Mouse (Mus musculus) left cerebral cortex, postnatal 4 days (tissue): ENCODE measurements around the gene Zfp219. TPM values are rescaled to one million over a fixed set of nuclear protein-coding genes. Genes with fewer than 3 reads are reported as not detected.
"Not testable (repeated sequence)": the region's sequence is repeated elsewhere in the genome, so short reads cannot be mapped to it uniquely, and the experiment has no call there.

Experiments
- DNase-seq: peaks from one replicate; pipeline ENCODE4 v3.0.0-alpha.2; 2022
- intact Hi-C: fragments of 180-260 bp; cut with DNase I; formaldehyde crosslinking; loops from one replicate; pipeline ENCODE4 v1.15.1; 2025
- total RNA-seq, 2 experiments: library from RNA; stranded (reverse); gene quantifications; 2 replicates each; pipeline ENCODE4 v1.2.3; 2021

Zfp219 gene
- 10 to 100 TPM; 32.3 to 36.7 TPM for total RNA-seq

DNA sequence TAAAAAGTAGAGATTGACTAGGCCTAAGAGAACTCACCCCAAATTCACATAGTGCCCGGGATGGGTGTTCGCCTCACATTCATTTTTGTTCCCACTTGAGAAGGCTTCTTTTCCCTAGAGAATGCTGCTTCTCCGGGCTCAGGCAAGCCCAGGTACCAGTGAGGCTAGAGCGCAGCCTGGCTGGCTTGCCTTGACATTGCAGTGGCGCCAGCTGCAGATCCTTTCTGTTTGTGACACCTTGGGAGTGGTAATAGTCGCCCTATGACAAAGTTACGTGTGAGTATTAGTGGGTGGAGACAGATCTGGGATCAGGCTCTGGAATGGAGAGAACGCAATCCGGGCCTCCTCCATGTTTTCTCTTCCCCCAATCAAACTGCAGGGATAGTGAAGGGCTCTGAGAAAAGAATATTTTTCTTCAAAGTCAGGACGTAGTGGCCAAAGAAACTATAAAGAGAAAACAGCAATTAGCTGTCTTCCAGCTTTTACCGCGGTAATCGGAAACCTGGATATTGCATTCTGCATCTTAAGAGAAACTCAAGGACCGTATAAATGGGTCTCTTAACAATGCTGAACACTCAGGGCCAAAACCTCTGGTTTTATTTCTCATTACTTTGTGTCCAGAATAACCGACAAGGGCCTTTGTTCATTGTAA lies at the start of gene Zfp219:
Zfp219 (minus strand) TSS at position 248 of the 652 bp plus-strand sequence.
- intact Hi-C loops = no loop called here
- DNase-seq = peak; percentile 60

DNA sequence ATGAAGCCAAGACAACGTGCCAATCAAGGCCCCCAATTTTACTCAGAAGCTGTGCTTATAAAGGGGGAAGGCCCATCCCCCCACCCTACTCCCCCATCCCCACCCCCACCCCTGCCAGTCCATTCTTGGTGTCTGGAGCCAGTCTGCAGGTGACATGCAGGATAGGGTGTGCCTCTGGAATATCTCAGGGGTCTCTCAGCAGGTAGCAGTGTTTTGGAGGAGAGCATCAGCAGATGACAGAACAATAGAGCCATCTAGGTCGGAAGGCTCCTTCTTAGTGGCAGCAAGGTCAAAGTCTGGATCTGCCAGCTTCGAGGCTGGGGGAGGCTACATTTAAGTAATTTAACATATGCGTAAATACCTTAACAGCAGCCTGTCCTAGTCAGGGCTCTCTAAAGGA lies 45.6 kb upstream of the Zfp219 start:
- intact Hi-C loops = no loop called here

DNA sequence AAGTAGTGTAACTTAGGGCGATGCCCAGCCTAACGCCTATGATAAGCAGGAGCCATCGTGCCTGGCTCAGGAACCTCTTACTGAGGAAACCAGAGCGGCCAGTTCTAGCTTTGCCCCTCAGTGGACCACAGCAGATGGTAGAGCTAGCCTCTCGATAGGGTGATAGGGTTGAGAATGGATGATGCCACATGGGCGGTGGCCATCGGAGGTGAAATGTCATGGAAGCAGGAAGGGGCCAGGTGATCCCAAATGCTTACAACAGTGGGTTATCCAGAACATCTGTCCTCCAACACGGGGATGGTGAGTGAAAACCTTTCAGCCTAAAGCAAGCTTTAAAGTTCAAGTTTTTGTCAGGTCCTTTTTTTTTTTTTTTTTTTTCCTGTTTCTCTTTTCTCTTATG lies 41.3 kb upstream of the Zfp219 start:
- DNase-seq = no peak
- intact Hi-C loops = no loop called here

More for the DNA sequence above, 45.6 kb upstream of the Zfp219 start:
- no peak for DNase-seq

DNA sequence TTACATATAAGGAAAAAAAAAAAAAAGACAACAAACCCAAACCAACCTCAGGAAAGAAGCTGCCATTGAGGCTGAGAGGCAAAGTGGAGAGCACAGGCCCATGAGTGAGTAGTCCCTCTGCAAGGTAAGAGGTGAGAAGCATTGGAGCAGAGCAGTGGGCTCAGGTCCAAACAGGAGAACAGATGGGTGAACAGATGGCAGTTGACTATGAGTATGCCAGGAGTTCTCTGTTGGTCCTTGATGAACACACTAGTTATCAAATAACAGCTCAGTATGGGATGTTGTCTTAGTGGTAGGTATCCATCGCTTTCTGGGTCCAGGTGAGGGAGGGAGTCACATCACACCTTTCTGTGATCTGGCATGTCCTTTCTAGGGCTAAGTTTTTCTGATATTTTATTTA lies 40.3 kb upstream of the Zfp219 start:
- DNase-seq = peak; percentile 68
- intact Hi-C loops = no loop called here

DNA sequence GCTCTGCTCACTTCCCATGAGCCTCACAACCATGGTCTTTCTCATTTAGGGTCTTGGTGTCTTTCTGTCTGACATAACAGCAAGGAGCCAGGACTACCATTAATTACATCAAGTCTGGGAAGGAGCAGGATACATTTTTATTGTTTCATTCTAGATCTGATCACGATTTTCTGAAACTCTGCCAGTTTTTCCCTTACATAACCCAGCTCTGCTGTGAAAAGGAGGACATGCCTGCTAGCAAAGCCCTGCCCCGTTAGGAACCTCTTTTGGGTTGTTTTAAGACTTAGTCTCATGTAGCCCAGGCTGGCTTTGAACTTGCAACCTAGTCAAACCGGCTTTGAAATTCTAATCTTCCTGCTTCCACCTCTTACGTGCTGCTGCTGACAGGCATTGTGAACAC lies 39.4 kb upstream of the Zfp219 start:
- no peak for DNase-seq
- intact Hi-C loops = no loop called here

DNA sequence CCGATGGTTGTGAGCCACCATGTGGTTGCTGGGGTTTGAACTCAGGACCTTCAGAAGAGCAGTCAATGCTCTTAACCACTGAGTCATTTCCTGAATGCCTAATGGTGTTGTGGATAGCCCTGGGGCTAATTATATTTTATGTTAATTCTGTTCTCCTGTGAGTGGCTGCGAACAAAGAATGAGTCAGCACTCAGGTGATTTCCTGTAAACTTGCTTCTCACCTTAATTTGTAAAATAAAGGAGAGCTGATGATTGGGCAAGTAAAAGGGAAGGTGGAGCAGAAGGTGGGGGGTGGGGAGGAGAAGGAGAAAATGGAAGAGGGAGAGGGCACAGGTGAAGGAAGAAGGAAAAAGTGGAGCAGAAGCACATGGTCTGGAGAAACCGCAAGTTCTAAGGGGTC lies 32.2 kb upstream of the Zfp219 start:
- intact Hi-C loops, DNase-seq: not testable (repeated sequence)

DNA sequence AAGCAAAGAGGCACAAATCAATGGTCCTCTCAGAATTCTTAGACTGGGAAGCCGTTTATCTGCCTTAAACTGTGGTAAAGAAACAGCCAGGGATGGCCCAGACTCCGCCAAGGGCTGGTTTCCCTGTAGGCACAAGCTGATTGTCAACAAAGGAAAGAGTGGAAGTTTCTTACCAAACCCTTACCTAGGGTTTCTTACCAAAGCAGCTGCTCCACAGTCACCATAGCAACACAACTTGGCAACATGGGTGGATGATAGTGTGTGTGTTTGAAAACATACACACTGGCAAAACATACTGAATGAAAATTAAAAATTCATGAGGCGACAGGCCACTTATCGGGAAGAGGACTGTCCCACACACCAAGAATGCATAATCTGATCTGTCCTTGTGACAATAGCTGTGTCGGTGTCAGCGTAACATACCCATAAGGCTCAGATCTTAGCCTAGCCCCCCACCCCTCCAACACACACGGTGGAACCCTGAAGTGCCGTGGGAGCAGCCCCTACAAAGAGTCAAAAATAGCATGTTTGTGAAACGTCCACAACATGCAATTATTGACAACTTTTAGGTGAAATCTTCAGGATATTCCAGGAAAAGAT lies 25.5 kb upstream of the Zfp219 start:
- intact Hi-C loops = no loop called here
- DNase-seq = no peak

DNA sequence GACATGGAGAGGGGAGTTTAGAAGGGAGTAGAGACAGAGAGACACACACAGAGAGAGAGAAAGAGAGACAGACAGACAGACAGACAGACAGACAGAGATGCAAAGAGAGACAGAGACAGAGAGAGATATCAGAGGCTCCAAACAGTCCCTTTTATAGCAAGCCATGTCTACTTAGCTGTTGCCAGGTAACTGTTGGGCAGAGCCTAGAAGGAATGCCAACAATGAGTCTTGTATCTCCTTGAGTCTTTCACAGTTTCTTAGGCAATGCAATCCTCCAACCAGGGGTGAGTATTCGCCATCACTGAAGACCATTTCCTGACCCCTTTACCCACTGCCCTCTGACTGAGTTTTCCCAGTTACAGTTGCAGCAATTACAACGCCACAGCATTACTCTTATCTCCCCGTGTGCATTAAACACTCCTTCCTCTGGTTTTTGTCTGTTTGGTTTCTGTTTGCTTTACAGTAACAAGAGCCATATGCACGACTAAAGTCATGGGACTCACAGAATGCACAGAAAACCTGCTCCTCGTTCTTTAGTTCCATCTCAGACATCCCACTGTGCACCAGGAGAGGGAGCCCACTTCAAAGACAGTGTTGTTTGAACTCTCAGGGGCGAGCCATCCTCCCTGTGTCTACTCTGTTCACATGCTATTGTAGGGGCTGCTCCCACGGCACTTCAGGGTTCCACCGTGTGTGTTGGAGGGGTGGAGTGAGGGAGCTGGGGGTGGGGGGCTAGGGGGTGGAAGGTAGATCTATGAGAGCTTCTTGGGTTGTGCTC lies 24.6 kb upstream of the Zfp219 start:
- DNase-seq = peak; percentile 49
- intact Hi-C loops = no loop called here

DNA sequence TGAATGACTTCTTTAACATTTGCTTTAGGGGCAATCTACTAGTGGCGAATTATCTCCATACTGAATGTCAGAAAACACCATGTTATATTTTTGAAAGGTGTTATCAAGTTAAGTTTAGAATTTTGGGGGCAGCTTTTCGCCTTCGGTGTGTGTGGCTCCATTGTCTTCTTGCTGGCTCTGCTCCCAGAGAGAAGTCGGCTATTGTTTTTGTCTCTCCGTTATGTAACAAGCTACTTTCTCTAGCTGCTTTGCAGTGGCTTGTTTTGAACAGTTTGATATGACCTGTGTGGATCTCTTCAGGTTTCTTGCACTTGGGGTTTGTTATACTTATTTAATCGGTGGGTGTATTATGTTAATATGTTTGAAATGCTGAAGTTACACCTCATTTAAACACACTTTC lies 22.9 kb upstream of the Zfp219 start:
- no peak for DNase-seq
- intact Hi-C loops = no loop called here

DNA sequence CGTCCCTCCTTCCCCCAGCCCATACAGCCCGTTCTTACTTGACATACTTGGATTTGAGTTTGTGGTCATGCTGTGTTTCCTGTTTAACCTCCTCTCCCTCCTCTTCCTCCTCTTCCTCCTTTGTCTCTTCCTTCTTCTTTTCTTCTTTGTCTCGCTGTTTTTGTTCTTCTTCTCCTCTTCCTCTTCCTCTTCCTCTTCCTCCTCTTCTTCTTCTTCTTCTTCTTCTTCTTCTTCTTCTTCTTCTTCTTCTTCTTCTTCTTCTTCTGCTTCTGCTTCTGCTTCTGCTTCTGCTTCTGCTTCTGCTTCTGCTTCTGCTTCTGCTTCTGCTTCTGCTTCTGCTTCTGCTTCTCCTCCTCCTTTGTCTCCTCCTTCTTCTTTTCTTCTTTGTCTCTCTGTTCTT lies 21.8 kb upstream of the Zfp219 start, which contains the start of gene Olfr221:
Olfr221 (minus strand) TSS at position 101 of the 400 bp plus-strand sequence.
- DNase-seq, intact Hi-C loops: not testable (repeated sequence)

DNA sequence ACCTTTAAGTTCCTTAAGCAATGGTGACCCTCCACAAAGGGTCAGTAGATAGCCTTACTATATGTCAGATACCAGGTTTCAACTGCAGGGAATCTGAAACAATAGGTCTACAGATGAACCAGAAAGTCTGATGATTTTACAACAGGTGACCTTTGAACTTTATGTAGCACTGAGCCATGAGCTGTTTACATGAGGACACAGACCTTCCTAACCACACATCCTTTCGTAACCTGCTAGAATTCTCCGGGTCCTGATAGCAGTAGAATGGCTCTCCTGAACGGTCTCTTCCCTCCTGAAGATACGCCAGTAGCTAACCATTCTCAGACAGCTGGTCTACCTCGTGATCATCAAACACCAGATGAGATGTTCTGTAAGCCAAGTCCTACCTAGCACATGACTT lies 18.8 kb upstream of the Zfp219 start:
- intact Hi-C loops = no loop called here
- no peak for DNase-seq

DNA sequence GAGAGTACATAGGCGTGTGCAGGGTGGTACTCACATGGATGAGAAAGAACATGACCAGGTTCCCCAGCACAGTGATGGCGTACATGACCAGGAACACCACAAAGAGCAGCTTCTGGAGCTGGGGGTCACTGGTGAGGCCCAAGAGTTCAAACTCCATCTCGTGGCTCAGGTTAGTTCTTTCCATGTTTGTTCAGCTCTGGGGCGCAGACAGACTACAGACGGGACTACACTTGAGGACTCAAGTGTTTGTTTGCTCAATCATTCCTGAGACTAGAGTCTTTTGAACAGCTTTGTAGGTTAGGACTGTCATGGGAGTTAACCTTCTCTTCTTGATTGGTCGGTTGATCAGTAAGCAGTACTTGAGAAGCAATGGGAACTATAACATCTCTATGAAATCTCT lies 15.4 kb upstream of the Zfp219 start:
- intact Hi-C loops = no loop called here
- DNase-seq = no peak

DNA sequence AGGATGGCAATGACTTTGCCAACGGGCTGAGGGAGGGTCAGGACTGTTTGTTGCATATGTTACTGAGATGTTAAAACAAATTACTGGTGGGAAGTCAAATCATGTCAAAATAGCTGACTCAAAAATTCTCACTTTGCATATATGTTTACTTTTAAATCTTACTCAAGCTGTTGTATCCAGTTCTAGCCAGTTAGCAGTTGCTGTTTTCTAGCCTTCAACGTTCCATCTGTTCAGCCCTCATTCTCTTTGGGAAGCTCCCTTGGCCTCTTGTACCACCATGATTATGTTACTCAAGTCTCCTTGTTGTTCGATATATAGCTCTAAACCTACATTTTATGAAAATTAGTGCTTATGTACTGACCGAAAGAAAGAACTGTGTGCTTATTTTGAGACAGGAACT lies 5.8 kb upstream of the Zfp219 start:
- DNase-seq = no peak
- intact Hi-C loops = no loop called here

DNA sequence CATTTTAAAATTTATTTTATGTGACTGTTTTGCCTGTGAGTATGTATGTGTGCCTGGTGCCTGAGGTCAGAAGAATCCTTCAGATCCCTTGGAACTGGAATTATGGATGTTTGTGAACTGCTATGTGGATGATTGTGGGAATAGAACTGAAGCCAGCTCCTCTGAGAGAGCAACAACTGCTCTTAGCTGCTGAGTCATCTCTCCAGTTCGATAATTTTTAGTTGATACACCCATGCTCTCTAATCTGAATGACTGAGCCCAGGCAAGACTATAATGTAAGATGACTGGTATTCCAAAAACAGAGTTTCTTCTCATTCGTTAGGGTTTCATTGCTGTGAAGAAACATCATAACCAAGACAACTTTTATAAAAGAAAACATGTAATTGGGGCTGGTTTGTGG lies 3.6 kb upstream of the Zfp219 start:
- DNase-seq = no peak
- intact Hi-C loops = no loop called here

DNA sequence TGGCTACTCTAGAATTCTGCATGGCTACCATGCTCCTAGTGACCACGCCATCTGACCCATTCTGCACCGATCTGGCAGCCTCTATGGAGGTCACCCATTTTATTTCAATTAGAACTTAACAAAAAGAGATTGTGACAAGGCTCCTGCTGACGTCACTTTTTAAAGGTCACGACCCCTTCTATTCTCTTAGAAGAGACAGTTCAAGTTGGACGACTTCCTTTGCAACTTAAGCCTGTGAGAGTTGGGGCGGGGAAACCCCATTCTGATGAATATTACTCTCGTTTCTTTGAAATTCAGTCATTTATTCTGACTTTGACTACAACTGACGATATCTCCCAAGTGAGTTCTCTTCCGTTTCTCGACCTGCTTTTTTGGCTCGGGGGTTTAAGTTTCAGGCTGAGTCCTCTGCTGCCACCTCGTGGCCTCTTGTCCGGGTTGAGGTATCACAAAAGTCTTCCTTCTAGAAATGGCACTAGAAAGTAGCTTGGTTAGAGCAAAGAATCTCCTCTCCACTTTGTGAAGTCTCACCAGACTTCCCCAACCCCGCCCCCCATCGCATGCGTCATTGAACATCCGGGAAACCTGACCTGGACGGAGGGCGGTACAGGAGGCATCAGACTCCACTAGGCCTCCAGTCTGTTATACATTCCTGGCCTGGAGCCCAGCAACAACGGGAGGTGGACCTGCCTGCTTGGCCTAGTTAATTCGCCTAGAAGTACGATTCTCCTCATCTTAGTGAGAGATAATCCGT lies 2.4 kb upstream of the Zfp219 start:
- intact Hi-C loops = no loop called here
- DNase-seq = peak; percentile 96

DNA sequence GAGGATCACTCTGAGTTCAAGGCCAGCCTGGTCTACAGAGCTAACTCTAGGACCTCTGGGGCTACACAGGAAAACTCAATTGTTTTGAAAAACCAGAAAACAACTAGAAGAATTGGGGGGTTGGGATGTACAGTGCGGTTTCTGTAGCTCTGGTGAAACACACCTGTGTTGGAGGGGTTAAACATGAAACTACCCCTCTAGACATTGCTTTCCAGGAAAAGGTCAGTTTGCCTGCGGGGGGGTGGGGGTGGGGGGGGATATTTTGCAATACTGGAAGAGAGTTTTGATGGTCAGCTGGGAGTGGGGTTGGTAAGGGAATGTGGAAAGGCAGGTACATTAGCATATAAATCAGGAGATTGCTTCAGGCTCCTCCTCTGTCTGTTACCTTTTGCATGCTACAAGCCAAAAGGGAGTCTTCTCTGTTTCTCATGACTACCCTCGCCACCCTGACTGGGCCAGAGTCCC lies 1.7 kb upstream of the Zfp219 start:
- no peak for DNase-seq
- intact Hi-C loops = no loop called here

DNA sequence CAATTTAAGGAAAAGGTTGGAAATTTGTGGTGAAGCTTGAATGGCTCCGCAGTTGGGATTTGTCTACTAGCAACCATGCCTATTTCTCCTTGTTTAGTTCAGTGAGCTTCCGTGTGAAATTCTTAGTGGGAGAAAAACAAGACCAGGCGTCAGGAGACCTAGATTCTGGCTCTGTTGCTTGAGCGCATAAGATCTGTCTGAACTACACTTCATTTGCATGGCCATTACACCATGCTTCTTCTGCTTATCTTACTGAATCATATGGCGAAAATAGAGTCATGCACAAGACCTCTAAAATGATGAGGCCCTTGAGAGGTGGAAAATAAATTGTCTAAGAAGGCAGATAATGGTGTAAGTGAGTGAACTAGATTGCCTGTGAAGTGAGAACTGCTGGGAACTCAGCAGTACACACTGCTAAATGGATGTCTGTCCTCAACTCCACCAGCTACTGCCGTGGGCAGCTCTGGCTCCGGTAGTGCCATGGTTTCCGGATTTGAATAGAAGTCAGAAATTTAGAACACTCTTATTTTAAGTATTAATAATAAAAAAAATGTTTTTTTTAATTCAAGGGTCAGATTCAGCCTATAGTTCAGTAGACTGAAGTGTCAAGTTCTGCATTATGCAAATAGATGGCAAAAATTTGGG lies 1.2 kb upstream of the Zfp219 start:
- no peak for DNase-seq
- intact Hi-C loops = no loop called here

DNA sequence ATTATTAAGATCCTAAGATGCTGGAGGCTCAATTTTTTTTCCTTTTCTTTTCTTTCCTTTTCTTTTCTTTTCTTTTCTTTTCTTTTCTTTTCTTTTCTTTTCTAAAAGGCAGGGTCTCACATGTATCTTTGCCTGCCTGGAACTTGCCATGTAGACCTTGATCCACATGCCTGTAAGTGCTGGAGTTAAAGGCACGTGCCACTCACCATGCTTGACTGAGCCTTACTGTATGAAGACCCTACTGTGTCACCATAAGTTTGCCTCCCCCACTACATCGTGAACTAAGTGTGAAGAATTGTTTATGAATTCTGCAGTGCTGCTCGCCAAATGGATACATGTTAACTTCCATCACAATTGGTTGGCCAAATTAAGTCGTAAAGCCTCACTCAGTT lies 601 bp upstream of the Zfp219 start:
- intact Hi-C loops = no loop called here
- DNase-seq = no peak

DNA sequence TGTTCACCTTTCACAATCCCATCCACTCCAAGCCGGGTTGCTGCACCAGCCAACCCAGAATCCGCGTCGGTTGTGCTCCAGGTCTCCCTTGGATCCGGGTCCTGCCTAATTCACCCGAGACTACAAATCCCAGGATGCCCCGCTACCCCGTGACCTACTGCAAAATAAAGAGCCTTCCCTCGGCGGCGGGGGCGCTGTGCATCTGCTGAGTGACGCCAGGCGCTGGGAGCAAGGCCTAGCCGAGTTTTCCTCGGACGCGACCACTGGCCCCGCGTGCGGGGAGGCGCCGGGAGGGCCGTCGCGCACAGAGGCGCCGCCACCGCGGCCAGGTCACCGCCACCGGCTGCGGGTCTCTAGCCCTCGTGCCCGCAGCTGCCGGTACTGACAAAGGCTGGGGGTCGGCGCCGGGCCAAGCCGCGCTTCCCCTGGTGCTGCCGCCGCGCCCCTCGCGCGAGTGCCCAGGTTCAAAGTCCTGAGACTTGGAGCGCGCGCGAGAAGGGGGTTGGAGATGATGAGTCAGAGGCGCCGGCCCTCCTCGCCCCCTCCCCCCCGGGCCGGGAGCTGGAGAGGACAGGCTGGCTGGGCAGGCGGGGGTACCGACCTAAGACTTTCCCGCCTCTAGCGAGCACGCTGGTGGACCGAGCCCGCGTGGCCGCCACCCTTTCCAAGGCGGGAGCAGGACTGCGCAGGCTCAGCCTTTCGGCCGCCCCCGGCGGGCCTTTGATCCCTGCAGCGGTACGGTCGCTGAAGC lies 768 bp downstream of the Zfp219 start:
- intact Hi-C loops = no loop called here

DNA sequence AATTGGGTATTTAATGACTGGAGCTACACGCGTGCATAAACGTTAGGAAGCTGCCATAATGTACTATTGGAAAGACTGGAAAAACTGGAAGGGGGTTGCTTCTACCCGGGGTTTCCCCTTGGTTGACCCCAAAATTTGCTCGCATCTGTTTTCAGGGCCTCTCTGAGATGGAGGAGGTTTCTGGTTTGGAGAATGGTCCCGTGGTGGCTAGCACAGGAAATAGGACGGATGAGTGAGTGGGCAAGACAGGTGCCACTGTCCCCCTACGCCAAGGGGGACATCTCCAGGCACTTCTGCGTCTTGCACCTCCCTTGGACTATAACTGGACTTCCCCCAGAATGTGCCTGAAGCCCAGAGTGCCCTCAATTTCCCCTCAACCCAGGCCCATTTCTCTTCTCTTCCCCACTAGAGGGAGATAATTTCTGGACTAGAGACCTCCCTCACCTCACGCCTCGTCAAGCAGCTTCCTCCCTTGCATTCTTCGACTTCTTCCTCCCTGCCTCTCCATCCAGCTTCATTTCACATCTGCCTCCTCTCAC lies 1.4 kb downstream of the Zfp219 start:
- no peak for DNase-seq
- intact Hi-C loops = no loop called here

More for the DNA sequence above, 768 bp downstream of the Zfp219 start:
- DNase-seq = peak; percentile 99
